Mouse (Mus musculus): ENCODE data around the gene Gpr39. TPM values are rescaled to one million over a fixed set of nuclear protein-coding genes. Genes with fewer than 3 reads are reported as not detected.
A peak's percentile ranks its signal among the peaks of the same experiment; 100 is the strongest.

Gene Gpr39
- polyA plus RNA-seq, 1 experiment from 2014 or later = 7.2 TPM

DNA sequence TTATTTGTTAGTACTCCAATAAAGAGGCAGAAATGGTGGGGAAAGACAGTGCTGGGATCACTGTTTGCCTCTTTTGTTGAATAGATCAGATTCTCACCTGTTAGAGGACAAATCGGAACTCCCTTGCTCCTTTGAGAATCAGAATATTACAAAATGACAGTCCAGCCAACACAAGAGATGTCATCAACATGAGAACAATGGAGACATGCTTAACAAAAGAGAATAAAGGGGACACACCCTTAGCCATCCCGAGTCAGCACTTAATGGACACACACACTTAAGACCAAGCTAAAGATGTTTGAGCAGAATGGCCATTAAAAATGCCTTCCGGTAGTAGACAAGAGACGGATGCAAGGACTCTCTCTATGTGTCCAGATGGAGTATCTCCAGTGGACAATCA, 68.0 kb downstream of the Gpr39 start:
- no peak overlapping the region for H3K9ac ChIP-seq
- H3K9me3 ChIP-seq = no peaks in the 10 kb centered on the region
- no peaks in the 10 kb centered on the region for H3K27me3 ChIP-seq (replicated peaks)
- WGBS = 86% methylated on average over 4 of the region's 4 CpGs
- no peak overlapping the region for H3K4me3 ChIP-seq (replicated peaks)
- no peak overlapping the region for H3K4me2 ChIP-seq (replicated peaks)
- no peaks in the 10 kb centered on the region for H3K4me1 ChIP-seq (replicated peaks)
- no peak overlapping the region for H3K27ac ChIP-seq
- no peak for ATAC-seq
- no peaks in the 10 kb centered on the region for H3K36me3 ChIP-seq

- Histone ChIP-seq H3K4me2 (replicated peaks) (no peak overlapping the region), H3K9me3 (no peaks in the 10 kb centered on the region), H3K4me3 (replicated peaks) (no peak overlapping the region), H3K27ac (no peak overlapping the region), H3K27me3 (replicated peaks) (no peaks in the 10 kb centered on the region), H3K4me1 (replicated peaks) (0 out of 2 replicates have a peak, but pooled peaks cover 4% of the 10 kb centered on the region), H3K9ac (no peak overlapping the region), H3K36me3 (no peaks in the 10 kb centered on the region)
- ATAC-seq = peak; percentile 83
- 75% methylated on average over 4 of the region's 4 CpGs for WGBS
These were observed 78.7 kb downstream of the Gpr39 start for GRCm38 (mm10) chr1:125755335-125755996.

DNA sequence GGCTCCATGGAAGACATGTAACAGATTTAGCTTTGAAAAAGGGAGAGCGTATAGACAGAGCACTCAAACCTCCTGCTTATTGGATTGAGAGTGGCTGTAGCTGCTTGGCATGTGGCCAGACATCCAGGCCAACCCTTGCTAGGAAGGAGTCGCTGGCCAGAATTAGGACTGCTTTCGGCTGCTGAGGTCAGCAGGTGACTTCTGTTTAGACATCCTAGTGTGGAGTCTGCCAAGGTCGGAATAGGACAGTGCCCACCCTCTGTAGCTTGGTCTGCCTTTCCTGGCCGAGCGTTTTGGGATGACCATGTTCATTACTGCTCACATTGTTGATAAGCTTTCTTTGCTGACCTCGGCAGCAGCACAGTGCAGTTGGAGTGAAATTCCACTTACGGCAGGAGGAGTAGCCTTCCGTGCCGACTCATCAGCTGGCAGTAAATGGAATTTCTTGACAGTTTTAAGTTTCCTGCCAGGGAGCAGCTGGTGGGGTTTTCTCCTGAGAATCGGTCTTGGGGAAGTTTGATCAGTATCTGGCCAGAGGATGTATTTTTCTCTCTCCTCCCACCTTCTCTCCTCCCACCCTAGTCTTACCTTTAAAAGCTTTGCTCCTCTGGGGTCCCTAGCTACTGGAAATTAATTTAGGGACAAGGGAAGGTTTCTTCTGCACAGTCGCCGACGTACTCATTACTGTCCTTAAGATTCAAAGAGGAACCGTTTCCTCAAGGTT, 83.3 kb downstream of the Gpr39 start:
- 0 out of 2 replicates have a peak overlapping the region, but pooled peaks have one; percentile 18 for H3K4me2 ChIP-seq (replicated peaks)
- no peaks in the 10 kb centered on the region for H3K36me3 ChIP-seq
- 0 out of 2 replicates have a peak, but pooled peaks cover 4% of the 10 kb centered on the region for H3K4me1 ChIP-seq (replicated peaks)
- no peaks in the 10 kb centered on the region for H3K27me3 ChIP-seq (replicated peaks)
- H3K27ac ChIP-seq = no peak overlapping the region
- peak; percentile 37 for ATAC-seq
- WGBS = 44% methylated on average over 15 of the region's 15 CpGs
- no peak overlapping the region for H3K4me3 ChIP-seq (replicated peaks)
- no peak overlapping the region for H3K9ac ChIP-seq
- H3K9me3 ChIP-seq = no peaks in the 10 kb centered on the region

GRCm38 (mm10) chr1:125760696-125761025, 83.9 kb downstream of the Gpr39 start:
- H3K36me3 ChIP-seq = no peaks in the 10 kb centered on the region
- 0 out of 2 replicates have a peak, but pooled peaks cover 4% of the 10 kb centered on the region for H3K4me1 ChIP-seq (replicated peaks)
- no peak overlapping the region for H3K4me3 ChIP-seq (replicated peaks)
- H3K27ac ChIP-seq = no peak overlapping the region
- 62% methylated on average over 5 of the region's 5 CpGs for WGBS
- no peaks in the 10 kb centered on the region for H3K9me3 ChIP-seq
- no peaks in the 10 kb centered on the region for H3K27me3 ChIP-seq (replicated peaks)
- no peak for ATAC-seq
- H3K4me2 ChIP-seq (replicated peaks) = no peak overlapping the region
- no peak overlapping the region for H3K9ac ChIP-seq

DNA sequence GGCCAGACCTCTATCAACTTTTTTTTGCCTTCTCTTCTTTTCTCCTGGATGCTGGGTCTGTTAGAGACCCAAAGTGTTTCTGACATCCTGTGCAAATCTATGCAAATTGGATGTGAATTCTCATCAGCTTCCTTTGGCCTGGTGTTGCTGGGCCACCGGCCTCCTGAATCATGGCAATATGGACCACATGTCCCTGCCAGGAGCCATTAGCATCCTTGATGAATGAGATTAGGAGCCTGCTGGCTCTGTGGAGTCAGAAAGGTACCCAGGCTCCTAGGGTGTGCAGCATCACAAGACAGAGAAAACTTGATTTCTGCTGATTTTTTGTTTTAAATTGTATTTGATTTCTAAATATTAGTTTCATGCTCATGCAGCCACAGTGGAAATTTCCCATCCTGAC, 85.3 kb downstream of the Gpr39 start:
- ATAC-seq = no peak
- Histone ChIP-seq H3K36me3 (no peaks in the 10 kb centered on the region), H3K27me3 (replicated peaks) (no peaks in the 10 kb centered on the region), H3K9ac (no peak overlapping the region), H3K9me3 (no peaks in the 10 kb centered on the region), H3K4me2 (replicated peaks) (no peak overlapping the region), H3K27ac (no peak overlapping the region), H3K4me1 (replicated peaks) (0 out of 2 replicates have a peak, but pooled peaks cover 4% of the 10 kb centered on the region), H3K4me3 (replicated peaks) (no peak overlapping the region)
- WGBS = 70% methylated on average over 1 of the region's 1 CpGs

DNA sequence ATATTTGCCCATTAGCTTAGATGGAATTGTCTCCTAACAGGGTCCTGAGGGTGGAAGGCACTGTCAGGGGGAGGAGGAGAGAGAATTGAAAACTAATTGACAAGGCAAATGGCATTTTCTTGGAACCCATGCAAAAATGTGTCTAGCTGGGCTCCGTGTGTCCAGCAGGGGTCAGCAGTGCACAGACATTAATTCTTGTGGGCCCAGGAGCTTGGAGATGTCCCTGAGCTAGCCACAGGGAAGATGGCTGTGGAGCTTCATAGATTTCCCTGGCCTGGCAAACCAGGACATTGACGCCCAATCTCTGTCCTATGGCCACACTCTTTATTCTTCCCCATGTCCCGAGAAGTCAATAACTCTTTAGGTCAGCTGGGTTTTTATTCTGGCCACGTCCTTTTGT, 113.0 kb downstream of the Gpr39 start:
- H3K27me3 ChIP-seq (replicated peaks) = no peaks in the 10 kb centered on the region
- 19% methylated on average over 4 of the region's 4 CpGs for WGBS
- H3K4me2 ChIP-seq (replicated peaks) = no peak overlapping the region
- no peak overlapping the region for H3K27ac ChIP-seq
- ATAC-seq = no peak
- no peaks in the 10 kb centered on the region for H3K36me3 ChIP-seq
- no peaks in the 10 kb centered on the region for H3K9me3 ChIP-seq
- H3K9ac ChIP-seq = no peak overlapping the region
- H3K4me3 ChIP-seq (replicated peaks) = no peak overlapping the region
- no peaks in the 10 kb centered on the region for H3K4me1 ChIP-seq (replicated peaks)

GRCm38 (mm10) chr1:125800506-125800905, 123.7 kb downstream of the Gpr39 start:
- H3K9me3 ChIP-seq = no peaks in the 10 kb centered on the region
- H3K36me3 ChIP-seq = no peaks in the 10 kb centered on the region
- H3K9ac ChIP-seq = no peak overlapping the region
- no peak for ATAC-seq
- WGBS = 86% methylated on average over 5 of the region's 5 CpGs
- no peak overlapping the region for H3K27ac ChIP-seq
- no peaks in the 10 kb centered on the region for H3K27me3 ChIP-seq (replicated peaks)
- no peak overlapping the region for H3K4me2 ChIP-seq (replicated peaks)
- H3K4me3 ChIP-seq (replicated peaks) = no peak overlapping the region
- H3K4me1 ChIP-seq (replicated peaks) = no peaks in the 10 kb centered on the region

DNA sequence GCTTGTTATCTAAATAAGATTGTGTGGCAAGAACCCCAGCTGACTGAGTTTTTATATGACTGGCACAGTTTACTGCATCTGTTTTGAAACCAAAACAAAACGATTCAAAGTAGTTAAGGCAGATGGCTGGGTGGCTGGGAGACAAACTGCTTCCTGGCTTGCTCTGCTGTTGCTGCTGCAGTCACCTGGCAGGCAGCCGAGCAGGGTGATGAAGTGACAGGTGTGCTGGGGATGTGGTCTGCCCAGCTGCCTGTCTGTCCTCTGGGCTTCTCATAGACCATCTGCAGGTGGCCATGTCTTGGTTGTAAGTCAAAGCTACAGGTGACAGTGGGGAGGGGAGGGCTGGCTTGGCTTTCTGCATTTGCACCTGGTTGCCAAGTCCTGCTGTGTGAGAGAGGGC, 131.6 kb downstream of the Gpr39 start:
- ATAC-seq = no peak
- H3K36me3 ChIP-seq = no peaks in the 10 kb centered on the region
- no peaks in the 10 kb centered on the region for H3K4me1 ChIP-seq (replicated peaks)
- H3K4me3 ChIP-seq (replicated peaks) = no peak overlapping the region
- H3K27me3 ChIP-seq (replicated peaks) = no peaks in the 10 kb centered on the region
- no peak overlapping the region for H3K9ac ChIP-seq
- no peak overlapping the region for H3K4me2 ChIP-seq (replicated peaks)
- WGBS = 56% methylated on average over 2 of the region's 2 CpGs
- no peak overlapping the region for H3K27ac ChIP-seq
- no peaks in the 10 kb centered on the region for H3K9me3 ChIP-seq

DNA sequence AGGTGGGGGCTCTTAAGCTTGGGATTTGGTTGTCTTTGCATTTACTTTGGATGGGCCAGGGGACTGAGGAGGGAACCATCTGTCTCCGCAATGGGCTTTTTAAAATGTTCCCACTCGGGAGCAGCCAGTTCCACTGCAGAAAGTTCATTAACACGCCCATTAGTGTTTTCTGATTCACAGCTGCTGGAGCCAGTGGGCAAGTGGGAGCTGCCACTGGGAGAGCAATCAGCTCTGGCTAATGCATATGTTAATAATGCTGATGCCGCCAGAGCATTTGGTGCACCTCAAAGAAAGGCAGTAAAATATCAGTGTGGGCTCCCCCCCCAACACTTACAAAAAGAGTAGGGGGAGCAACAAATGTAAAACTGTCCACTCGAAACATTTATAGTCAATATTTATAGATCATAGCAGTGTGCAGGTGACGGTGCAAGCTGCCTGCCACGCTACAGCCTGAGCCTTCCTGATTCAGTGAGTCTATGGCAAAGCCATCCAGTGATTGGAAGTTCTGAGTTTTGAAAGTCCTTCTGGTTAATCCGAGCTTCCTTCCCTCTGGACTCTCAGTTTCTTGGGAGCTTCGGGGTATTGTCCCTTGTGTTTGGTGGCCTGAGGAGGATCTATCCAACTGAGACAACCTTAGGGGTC, 136.5 kb downstream of the Gpr39 start:
- Histone ChIP-seq H3K4me3 (replicated peaks) (no peak overlapping the region), H3K36me3 (no peaks in the 10 kb centered on the region)
- WGBS = 76% methylated on average over 9 of the region's 9 CpGs

DNA sequence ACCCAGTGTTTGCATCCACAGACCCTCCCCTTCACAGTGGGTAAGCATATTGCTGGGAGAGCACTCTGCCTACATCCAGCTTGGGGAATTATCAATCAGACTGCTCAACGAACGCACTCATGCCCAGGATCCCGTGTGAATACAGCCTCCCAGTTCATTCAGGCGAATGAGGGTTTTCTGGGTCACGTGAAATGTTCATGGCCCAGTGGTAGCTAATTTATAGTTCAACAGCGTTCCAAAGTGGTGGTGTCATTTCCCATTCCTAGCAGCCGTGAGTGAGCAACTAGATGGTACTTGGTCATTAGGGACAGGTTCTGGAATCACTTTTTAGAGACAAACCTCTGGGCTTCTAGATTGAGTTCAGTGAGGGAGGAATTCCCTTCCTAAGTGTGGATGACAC, 144.3 kb downstream of the Gpr39 start:
- no peak overlapping the region for H3K9ac ChIP-seq
- H3K27ac ChIP-seq = no peak overlapping the region
- WGBS = 89% methylated on average over 7 of the region's 7 CpGs
- ATAC-seq = no peak
- H3K27me3 ChIP-seq (replicated peaks) = no peaks in the 10 kb centered on the region
- H3K4me2 ChIP-seq (replicated peaks) = no peak overlapping the region
- H3K9me3 ChIP-seq = no peaks in the 10 kb centered on the region
- no peaks in the 10 kb centered on the region for H3K4me1 ChIP-seq (replicated peaks)
- H3K4me3 ChIP-seq (replicated peaks) = no peak overlapping the region
- H3K36me3 ChIP-seq = no peaks in the 10 kb centered on the region

More for the DNA sequence above, 136.5 kb downstream of the Gpr39 start:
- H3K27me3 ChIP-seq (replicated peaks) = no peaks in the 10 kb centered on the region
- no peak overlapping the region for H3K4me2 ChIP-seq (replicated peaks)
- no peaks in the 10 kb centered on the region for H3K9me3 ChIP-seq
- no peak for ATAC-seq
- no peaks in the 10 kb centered on the region for H3K4me1 ChIP-seq (replicated peaks)
- H3K9ac ChIP-seq = no peak overlapping the region
- no peak overlapping the region for H3K27ac ChIP-seq

DNA sequence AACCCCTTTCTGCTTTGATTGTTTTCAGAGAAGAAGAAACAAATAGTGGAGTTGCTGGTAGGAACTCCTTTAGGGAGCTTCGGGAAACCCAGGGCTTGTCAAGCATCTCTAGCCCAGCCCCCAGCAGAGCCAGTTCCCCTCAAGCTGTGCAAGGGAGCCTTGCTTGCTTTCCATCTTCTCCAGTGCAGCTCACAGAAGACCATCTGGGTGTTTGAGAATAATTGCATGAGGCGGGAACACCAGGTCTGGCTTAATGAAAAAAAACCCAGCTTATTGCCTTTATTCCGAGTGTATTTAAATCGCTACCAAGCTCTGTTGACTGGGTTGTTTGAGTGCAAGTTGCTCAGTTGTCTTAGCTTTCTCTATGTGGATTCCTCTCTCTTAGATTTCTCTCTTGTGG, 146.8 kb downstream of the Gpr39 start:
- Histone ChIP-seq H3K9me3 (no peaks in the 10 kb centered on the region), H3K27me3 (replicated peaks) (no peaks in the 10 kb centered on the region), H3K27ac (no peak overlapping the region), H3K9ac (no peak overlapping the region), H3K4me3 (replicated peaks) (no peak overlapping the region), H3K4me1 (replicated peaks) (no peaks in the 10 kb centered on the region), H3K4me2 (replicated peaks) (no peak overlapping the region), H3K36me3 (no peaks in the 10 kb centered on the region)
- ATAC-seq = no peak
- 85% methylated on average over 4 of the region's 4 CpGs for WGBS

GRCm38 (mm10) chr1:125837507-125837906, 160.7 kb downstream of the Gpr39 start:
- H3K9ac ChIP-seq = no peak overlapping the region
- no peak overlapping the region for H3K4me3 ChIP-seq (replicated peaks)
- no peak overlapping the region for H3K27ac ChIP-seq
- H3K36me3 ChIP-seq = no peaks in the 10 kb centered on the region
- no peak overlapping the region for H3K4me2 ChIP-seq (replicated peaks)
- no peaks in the 10 kb centered on the region for H3K4me1 ChIP-seq (replicated peaks)
- no peaks in the 10 kb centered on the region for H3K9me3 ChIP-seq
- ATAC-seq = peak; percentile 65
- 17% methylated on average over 1 of the region's 1 CpGs for WGBS
- no peaks in the 10 kb centered on the region for H3K27me3 ChIP-seq (replicated peaks)
